Mouse (Mus musculus) midbrain, embryonic 14.5 days (tissue): ENCODE measurements around the gene Creg1. TPM values are rescaled to one million over a fixed set of nuclear protein-coding genes. Genes with fewer than 3 reads are reported as not detected.
A peak's percentile ranks its signal among the peaks of the same experiment; 100 is the strongest.
"Not testable (repeated sequence)": the region's sequence is repeated elsewhere in the genome, so short reads cannot be mapped to it uniquely, and the experiment has no call there.

ENCODE experiments used
- ATAC-seq: fragments of 200-750 bp; cut with Nextera tagmentation; 2 replicates; pipeline ENCODE4 v1.8.0; 2017; ENCODE audit warnings: moderate number of reproducible peaks, moderate library complexity; ENCODE audit not compliant: low FRiP score, low TSS enrichment
- DNase-seq: peaks from one replicate; pipeline ENCODE4 v3.0.0-alpha.2; 2015
- H3K27ac ChIP-seq: fragments of 300-500 bp; sonication (generic); replicated peaks from 2 replicates; pipeline ENCODE4 v1.5.1; 2014; ENCODE audit warnings: mild to moderate bottlenecking, low read depth, low read length, moderate library complexity
- H3K27me3 ChIP-seq: fragments of 300-500 bp; sonication (generic); 2 replicates; pipeline ENCODE4 v1.6.1; 2014; ENCODE audit warnings: low read length, control low read depth, mixed read lengths; ENCODE audit not compliant: control insufficient read depth, insufficient read depth
- H3K36me3 ChIP-seq: fragments of 300-500 bp; sonication (generic); 2 replicates; pipeline ENCODE4 v1.6.1; 2014; ENCODE audit warnings: low read length, control low read depth; ENCODE audit not compliant: control insufficient read depth, insufficient read depth
- H3K4me1 ChIP-seq: fragments of 300-500 bp; sonication (generic); 2 replicates; pipeline ENCODE4 v1.6.1; 2014; ENCODE audit warnings: mild to moderate bottlenecking, antibody characterized with exemption, low read length, control low read depth; ENCODE audit not compliant: control insufficient read depth, insufficient read depth
- H3K4me2 ChIP-seq: fragments of 300-500 bp; sonication (generic); 2 replicates; pipeline ENCODE4 v1.6.1; 2014; ENCODE audit warnings: mild to moderate bottlenecking, low read length, moderate library complexity
- H3K4me3 ChIP-seq: fragments of 300-500 bp; sonication (generic); replicated peaks from 2 replicates; pipeline ENCODE4 v1.5.1; 2014; ENCODE audit warnings: low read depth, low read length
- H3K9ac ChIP-seq: fragments of 300-500 bp; sonication (generic); replicated peaks from 2 replicates; pipeline ENCODE4 v1.6.1; 2014; ENCODE audit warnings: mild to moderate bottlenecking, low read length, moderate library complexity
- H3K9me3 ChIP-seq: fragments of 300-500 bp; sonication (generic); 2 replicates; pipeline ENCODE4 v1.6.1; 2016; ENCODE audit warnings: low read length, control low read depth, mixed read lengths; ENCODE audit not compliant: control insufficient read depth
- WGBS: fragments of 180-500 bp; shearing (Covaris S2); extraction: QIAGEN DNeasy Blood & Tissue Kit; methylation state at CpG from one replicate; pipeline ENCODE4 v1.1.7; 2014; 5-methylcytosine and 5-hydroxymethylcytosine counted together
- polyA plus RNA-seq: library from polyadenylated mRNA; unstranded; fragments of >200 nt; fragmentation: Nextera tagmentation; extraction: Ambion mirVana; gene quantifications from 2 replicates; pipeline ENCODE4 v1.2.1, GENCODE M21; 2014

The Creg1 gene
- polyA plus RNA-seq, 1 experiment from 2014 or later: 31.8 TPM

DNA sequence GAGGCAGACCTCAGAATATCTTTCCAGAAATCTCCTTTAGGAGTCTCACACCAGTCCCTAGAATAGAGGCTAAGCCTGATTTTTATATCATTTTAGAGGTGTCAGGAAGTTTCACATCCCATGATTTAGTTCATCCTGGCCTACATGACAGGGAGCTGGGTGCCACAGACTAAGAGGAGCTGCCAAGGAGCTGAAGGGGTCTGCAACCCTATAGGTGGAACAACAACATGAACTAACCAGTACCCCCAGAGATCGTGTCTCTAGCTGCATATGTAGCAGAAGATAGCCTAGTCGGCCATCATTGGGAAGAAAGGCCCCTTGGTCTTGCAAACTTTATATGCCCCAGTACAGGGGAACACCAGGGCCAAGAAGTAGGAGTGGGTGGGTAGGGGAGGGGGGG lies 1.0 kb upstream of the Creg1 start:
- not testable (repeated sequence) for H3K9me3 ChIP-seq, H3K36me3 ChIP-seq, H3K9ac ChIP-seq, H3K4me2 ChIP-seq, H3K4me3 ChIP-seq, H3K27ac ChIP-seq, ATAC-seq, DNase-seq
- WGBS: 68% methylated on average over 2 of the region's 2 CpGs
- Histone ChIP-seq H3K4me1 (peaks cover 14% of the 10 kb centered on the region), H3K27me3 (peaks cover 17% of the 10 kb centered on the region)

DNA sequence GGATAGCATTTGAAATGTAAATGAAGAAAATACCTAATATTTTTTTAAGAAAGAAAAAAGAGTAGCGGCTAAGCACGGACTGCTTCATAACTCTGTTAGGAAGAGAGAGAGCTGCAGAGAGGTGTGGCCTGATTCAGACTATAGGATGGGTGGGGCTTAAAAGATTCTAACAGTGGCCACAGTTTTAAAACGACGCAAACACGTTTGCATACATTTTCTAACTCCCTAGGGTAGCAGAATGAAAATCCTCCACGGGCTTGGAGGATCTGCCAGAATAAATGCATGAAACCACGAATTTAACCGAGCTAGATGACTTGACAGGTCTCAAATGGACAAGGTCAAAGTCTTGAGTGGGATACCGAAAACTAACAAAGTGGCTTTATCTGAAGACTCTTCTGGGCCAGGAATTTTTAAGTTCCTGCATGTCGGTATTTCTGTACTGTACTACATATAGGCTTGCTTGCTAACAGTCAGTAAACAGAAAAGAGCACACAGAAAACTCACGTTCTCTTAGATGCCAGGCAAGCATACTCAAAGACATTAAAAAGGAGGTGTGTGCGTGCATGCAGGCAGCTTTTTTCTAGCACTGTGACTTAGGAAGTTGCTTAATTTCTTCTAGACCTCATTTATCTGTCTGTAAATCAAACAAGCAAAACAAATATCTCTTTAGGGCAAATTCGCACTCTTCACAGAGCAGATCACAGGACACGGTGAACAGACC lies 472 bp upstream of the Creg1 start:
- Histone ChIP-seq H3K9ac (no peak overlapping the region), H3K9me3 (no peaks in the 10 kb centered on the region), H3K4me2 (peak overlapping the region; percentile 93), H3K4me1 (peaks cover 14% of the 10 kb centered on the region), H3K4me3 (peak overlapping the region; percentile 79), H3K27ac (no peak overlapping the region), H3K36me3 (no peaks in the 10 kb centered on the region), H3K27me3 (peaks cover 17% of the 10 kb centered on the region)
- ATAC-seq (peak; percentile 29), DNase-seq (no peak)
- 27% methylated on average over 14 of the region's 14 CpGs for WGBS

DNA sequence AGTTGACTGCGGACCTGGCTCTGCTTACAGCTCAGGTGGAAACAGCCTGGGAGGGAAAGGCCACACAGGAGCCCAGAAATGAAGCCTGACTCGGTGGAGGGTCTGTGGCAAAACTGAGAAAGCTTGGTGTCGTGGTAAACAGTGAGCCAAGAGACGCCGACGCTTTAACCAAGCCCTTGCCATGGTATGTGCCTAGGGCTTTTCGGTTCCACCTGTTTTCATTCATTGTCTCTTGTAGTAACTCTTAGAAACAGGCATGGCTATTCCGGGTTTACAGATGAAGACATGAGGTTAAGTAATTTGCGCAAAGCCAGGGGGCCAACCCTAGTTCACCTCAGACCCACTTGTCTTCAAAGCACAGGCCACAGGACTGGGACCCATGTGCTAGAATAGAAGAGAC lies 1.0 kb downstream of the Creg1 start:
- H3K27ac ChIP-seq: no peak overlapping the region
- no peaks in the 10 kb centered on the region for H3K36me3 ChIP-seq
- peak overlapping the region; percentile 70; the same call in 1 of the 2 replicates for H3K9ac ChIP-seq
- peaks cover 14% of the 10 kb centered on the region for H3K4me1 ChIP-seq
- WGBS: 53% methylated on average over 9 of the region's 9 CpGs
- peak overlapping the region; percentile 79 for H3K4me3 ChIP-seq
- H3K4me2 ChIP-seq: peak overlapping the region; percentile 93
- peaks cover 17% of the 10 kb centered on the region for H3K27me3 ChIP-seq
- H3K9me3 ChIP-seq: no peaks in the 10 kb centered on the region
- DNase-seq (no peak), ATAC-seq (no peak)

DNA sequence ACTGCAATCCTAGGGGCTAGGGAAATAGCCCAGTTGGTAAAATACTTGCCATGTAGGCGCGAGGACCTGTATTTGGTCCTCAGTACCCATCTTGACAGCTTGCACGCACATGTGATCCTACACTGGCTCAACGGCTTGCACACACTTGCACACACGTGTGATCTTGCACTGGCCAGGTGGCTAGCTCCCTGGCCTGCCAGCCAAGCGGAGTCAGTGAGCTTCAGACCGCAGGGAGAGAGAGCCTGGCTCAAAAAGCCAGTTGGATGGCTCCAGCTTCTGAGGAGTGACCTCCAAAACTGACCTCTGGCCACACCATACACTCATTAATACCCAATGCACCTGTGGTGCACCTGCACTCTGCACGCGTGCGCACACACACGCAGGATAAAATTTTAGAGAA lies 1.5 kb downstream of the Creg1 start:
- Histone ChIP-seq H3K36me3 (no peaks in the 10 kb centered on the region), H3K27me3 (peaks cover 17% of the 10 kb centered on the region), H3K4me1 (peaks cover 14% of the 10 kb centered on the region), H3K4me2 (no peak overlapping the region), H3K9ac (no peak overlapping the region), H3K4me3 (no peak overlapping the region), H3K9me3 (no peaks in the 10 kb centered on the region), H3K27ac (no peak overlapping the region)
- ATAC-seq (no peak), DNase-seq (no peak)
- WGBS: 86% methylated on average over 11 of the region's 11 CpGs

DNA sequence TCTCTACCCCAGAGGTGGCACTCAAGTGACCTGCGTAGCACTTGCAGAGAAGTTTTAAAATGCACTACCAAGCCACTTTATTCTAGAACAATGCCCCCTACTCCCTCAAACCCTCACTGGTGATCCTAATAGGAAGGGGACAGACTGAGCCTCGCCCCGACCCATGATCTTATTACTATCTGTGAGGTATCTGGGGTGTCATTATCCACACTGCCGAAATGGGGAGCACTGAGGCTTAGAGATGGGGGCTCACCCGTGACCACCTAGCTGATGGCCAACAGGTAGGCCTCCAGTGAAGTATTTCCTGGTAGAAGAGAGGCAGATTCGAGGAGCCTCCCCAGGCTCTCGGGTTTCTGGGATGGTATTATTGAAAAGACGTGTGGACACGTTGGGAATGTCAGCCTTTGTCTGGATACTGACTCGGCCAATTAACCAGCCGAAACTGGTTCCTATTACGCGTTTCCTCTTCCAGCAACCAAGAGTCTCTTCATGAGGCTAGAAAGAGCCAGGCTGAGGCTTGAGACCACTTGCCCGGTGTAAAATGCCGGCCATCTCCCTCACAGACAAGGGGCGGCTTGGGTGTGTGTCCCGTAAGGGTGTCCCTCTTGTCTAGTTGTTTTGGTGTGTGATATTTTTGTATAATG lies 2.2 kb downstream of the Creg1 start:
- Histone ChIP-seq H3K27me3 (peaks cover 17% of the 10 kb centered on the region), H3K4me2 (no peak overlapping the region), H3K4me1 (peaks cover 14% of the 10 kb centered on the region), H3K4me3 (no peak overlapping the region), H3K36me3 (no peaks in the 10 kb centered on the region), H3K9ac (no peak overlapping the region), H3K27ac (no peak overlapping the region), H3K9me3 (no peaks in the 10 kb centered on the region)
- WGBS: 88% methylated on average over 17 of the region's 17 CpGs
- ATAC-seq (no peak), DNase-seq (no peak)

DNA sequence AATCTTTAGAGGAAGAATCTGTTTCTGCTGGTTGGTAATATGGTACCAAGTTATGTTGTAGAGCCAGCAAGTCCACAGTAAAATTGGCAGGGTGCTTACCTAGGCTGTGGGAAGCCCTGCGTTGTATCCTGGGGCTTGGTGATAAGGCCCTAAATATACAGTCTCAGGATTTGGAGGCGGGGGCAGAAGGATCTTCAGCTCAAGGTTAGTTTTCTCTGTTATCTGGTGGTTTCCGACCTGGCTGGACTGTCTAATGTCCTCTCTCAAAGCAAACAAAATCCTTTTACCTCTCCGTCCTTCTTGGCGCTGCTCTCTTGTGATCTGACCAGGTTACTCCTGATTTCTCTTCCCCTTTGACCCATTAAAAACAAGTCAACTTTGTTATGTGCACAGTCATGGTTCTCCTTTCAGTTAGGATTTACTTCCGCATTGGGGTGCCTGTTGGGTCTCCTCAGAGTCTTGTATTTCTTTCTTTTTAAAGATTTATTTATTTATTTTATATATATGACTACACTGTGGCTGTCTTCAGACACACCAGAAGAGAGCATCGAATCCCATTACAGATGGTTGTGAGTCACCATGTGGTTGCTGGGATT lies 2.8 kb downstream of the Creg1 start:
- Histone ChIP-seq H3K27ac (no peak overlapping the region), H3K4me3 (no peak overlapping the region), H3K4me2 (no peak overlapping the region), H3K4me1 (peaks cover 14% of the 10 kb centered on the region), H3K36me3 (no peaks in the 10 kb centered on the region), H3K27me3 (peaks cover 17% of the 10 kb centered on the region), H3K9me3 (no peaks in the 10 kb centered on the region), H3K9ac (no peak overlapping the region)
- WGBS: 94% methylated on average over 7 of the region's 7 CpGs
- ATAC-seq (no peak), DNase-seq (no peak)

DNA sequence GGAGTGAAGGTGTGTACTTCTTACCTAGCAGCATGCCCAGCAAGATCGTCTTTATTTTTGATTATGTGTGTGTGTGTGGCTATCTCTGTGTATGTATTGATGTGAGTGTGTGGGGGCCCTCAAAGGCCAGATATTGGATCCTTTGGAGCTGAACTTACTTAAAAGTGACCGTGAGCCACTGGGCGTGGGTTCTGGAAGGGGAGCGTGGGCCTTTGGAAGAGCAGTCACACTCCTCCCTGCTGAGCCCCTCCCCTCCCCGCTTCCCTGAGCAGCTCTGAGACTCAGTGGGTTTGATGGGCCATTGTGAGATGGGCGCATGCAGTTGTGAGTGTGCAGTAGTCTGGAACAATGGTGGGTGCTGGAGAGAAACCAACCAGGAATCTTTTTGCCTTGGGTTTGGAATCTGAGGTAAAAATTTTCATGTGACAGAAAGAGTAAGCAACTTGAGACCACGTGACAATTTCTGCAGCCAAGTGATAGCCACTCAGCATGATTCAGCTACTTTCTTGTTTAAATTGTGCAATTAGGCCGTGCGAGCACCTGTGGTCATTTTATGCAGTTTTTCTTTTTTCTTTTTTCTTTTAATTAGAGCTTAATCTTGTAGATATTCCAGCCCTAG lies 5.5 kb downstream of the Creg1 start:
- H3K36me3 ChIP-seq: no peaks in the 10 kb centered on the region
- no peak overlapping the region for H3K4me2 ChIP-seq
- H3K4me1 ChIP-seq: peaks cover 14% of the 10 kb centered on the region; the same call in 1 of the 2 replicates
- no peak overlapping the region for H3K9ac ChIP-seq
- H3K27me3 ChIP-seq: peaks cover 13% of the 10 kb centered on the region
- DNase-seq (no peak), ATAC-seq (no peak)
- no peaks in the 10 kb centered on the region for H3K9me3 ChIP-seq
- H3K4me3 ChIP-seq: no peak overlapping the region
- no peak overlapping the region for H3K27ac ChIP-seq
- WGBS: 81% methylated on average over 9 of the region's 9 CpGs

DNA sequence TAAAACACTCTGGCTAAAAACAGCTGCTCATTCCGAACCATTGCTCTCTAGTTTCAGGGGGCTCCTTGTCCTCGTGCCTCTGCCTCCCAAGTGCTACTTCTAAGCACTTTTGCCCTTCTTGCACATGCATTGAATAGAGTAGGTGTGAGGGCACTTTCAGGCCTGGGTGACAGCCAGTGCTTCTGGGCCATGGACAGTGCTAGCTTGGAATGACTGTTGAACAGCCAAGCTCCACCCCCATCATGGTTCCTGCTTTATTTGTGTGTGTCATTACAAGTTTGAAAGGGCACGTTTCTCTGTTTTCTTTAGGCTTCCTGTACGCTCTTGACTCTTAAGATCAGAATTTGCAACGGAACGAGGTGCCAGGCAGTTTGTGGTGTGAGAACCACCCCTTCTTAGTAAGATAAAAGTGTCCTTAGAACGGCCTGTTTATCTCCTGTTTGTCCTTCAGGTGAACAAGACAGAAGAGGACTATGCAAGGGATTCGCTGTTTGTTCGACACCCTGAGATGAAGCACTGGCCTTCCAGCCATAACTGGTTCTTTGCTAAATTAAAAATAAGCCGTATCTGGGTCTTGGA lies 6.7 kb downstream of the Creg1 start:
- ATAC-seq: no peak
- Histone ChIP-seq H3K9me3 (no peaks in the 10 kb centered on the region), H3K4me2 (no peak overlapping the region), H3K9ac (no peak overlapping the region), H3K36me3 (no peaks in the 10 kb centered on the region), H3K27ac (no peak overlapping the region), H3K27me3 (peaks cover 3% of the 10 kb centered on the region; the same call in 1 of the 2 replicates), H3K4me3 (no peak overlapping the region), H3K4me1 (0 out of 2 replicates have a peak, but pooled peaks cover 3% of the 10 kb centered on the region)
- DNase-seq: no peak
- 90% methylated on average over 10 of the region's 10 CpGs for whole genome bisulfite sequencing
